Mouse (Mus musculus) C2C12 (cell line): Measurements from ENCODE around the gene 6820408C15Rik. TPM values are rescaled to one million over a fixed set of nuclear protein-coding genes. Genes with fewer than 3 reads are reported as not detected.
"Not testable (repeated sequence)": the region's sequence is repeated elsewhere in the genome, so short reads cannot be mapped to it uniquely, and the experiment has no call there.

Experiments
- H3K27me3 ChIP-seq: one replicate; pipeline ENCODE4 v1.6.1; 2011; ENCODE audit not compliant: control insufficient read depth, insufficient read depth, insufficient read length
- H3K36me3 ChIP-seq: one replicate; pipeline ENCODE4 v1.6.1; 2011; ENCODE audit not compliant: control insufficient read depth, insufficient read depth
- H3K4me3 ChIP-seq: one replicate; pipeline ENCODE4 v1.5.1; 2011; ENCODE audit warnings: mild to moderate bottlenecking, control low read depth; ENCODE audit not compliant: poor library complexity, insufficient read depth, severe bottlenecking
- H3K79me2 ChIP-seq: one replicate; pipeline ENCODE4 v1.6.1; 2011; ENCODE audit not compliant: control insufficient read depth, insufficient read depth
- H3K79me3 ChIP-seq: one replicate; pipeline ENCODE4 v1.6.1; 2011; ENCODE audit warnings: low read depth, control low read depth
- H3ac ChIP-seq: one replicate; pipeline ENCODE3; 2011; ENCODE audit warnings: low read depth; ENCODE audit not compliant: control insufficient read depth, insufficient read length
- CEBPB ChIP-seq: IDR thresholded peaks from one replicate; pipeline ENCODE4 v1.6.1; 2011; ENCODE audit warnings: low read depth, mild to moderate bottlenecking, control low read depth, moderate library complexity
- CTCF ChIP-seq: IDR thresholded peaks from one replicate; pipeline ENCODE4 v1.5.1; 2011; ENCODE audit not compliant: control insufficient read depth, insufficient read depth, insufficient read length
- FOSL1 ChIP-seq: IDR thresholded peaks from one replicate; pipeline ENCODE4 v1.8.0; 2011; ENCODE audit warnings: mild to moderate bottlenecking, low read length; ENCODE audit not compliant: poor library complexity, insufficient read depth, severe bottlenecking
- MAX ChIP-seq: IDR thresholded peaks from one replicate; pipeline ENCODE4 v1.6.1; 2011; ENCODE audit warnings: mild to moderate bottlenecking, control low read depth
- MYOD1 ChIP-seq: IDR thresholded peaks from one replicate; pipeline ENCODE4 v1.6.1; 2011; ENCODE audit warnings: low read depth; ENCODE audit not compliant: control insufficient read depth, insufficient read length
- MYOG ChIP-seq: IDR thresholded peaks from one replicate; pipeline ENCODE4 v1.6.1; 2011; ENCODE audit not compliant: control insufficient read depth, insufficient read length; ENCODE audit errors: extremely low read depth
- USF1 ChIP-seq: IDR thresholded peaks from one replicate; pipeline ENCODE4 v1.6.1; 2011; ENCODE audit warnings: low read depth, mild to moderate bottlenecking, control low read depth, moderate library complexity
- polyA plus RNA-seq: library from polyadenylated mRNA; unstranded; fragments of >200 nt; fragmentation: generic; extraction: Trizol; gene quantifications from one replicate; pipeline ENCODE4 v1.2.1, GENCODE M21; 2012; ENCODE audit warnings: missing spikeins

The 6820408C15Rik gene
- polyA plus RNA-seq, 1 experiment = 0.09 TPM

GRCm38 (mm10) chr2:152413158-152413764, 2.1 kb upstream of the 6820408C15Rik start:
- Histone ChIP-seq H3K27me3 (peaks cover 3% of the 10 kb centered on the region), H3ac (no peak overlapping the region), H3K79me2 (no peaks in the 10 kb centered on the region), H3K4me3 (no peak overlapping the region), H3K79me3 (no peaks in the 10 kb centered on the region), H3K36me3 (no peaks in the 10 kb centered on the region)
- TF ChIP-seq MYOD1 (no peak), MAX (no peak)

GRCm38 (mm10) chr2:152413765-152414584, 1.4 kb upstream of the 6820408C15Rik start:
- H3K79me3 ChIP-seq = no peaks in the 10 kb centered on the region
- H3K79me2 ChIP-seq = no peaks in the 10 kb centered on the region
- peaks cover 3% of the 10 kb centered on the region for H3K27me3 ChIP-seq
- no peak overlapping the region for H3K4me3 ChIP-seq
- no peak for TF ChIP-seq CEBPB
- no peak for TF ChIP-seq CTCF
- TF ChIP-seq FOSL1 = no peak
- TF ChIP-seq MAX = no peak
- TF ChIP-seq MYOD1 = no peak
- TF ChIP-seq MYOG = no peak
- no peak for TF ChIP-seq USF1
- H3K36me3 ChIP-seq = no peaks in the 10 kb centered on the region
- H3ac ChIP-seq = no peak overlapping the region

- no peak within 1 kb of the TSS for H3K4me3 ChIP-seq
- H3ac ChIP-seq = no peak within 1 kb of the TSS
- no peaks in the 10 kb centered on the region for H3K79me3 ChIP-seq
- H3K27me3 ChIP-seq = peaks cover 3% of the 10 kb centered on the region
- no peaks in the 10 kb centered on the region for H3K36me3 ChIP-seq
- H3K79me2 ChIP-seq = no peaks in the 10 kb centered on the region
- no peak for TF ChIP-seq CTCF
- no peak for TF ChIP-seq MYOD1
- TF ChIP-seq USF1 = no peak
- TF ChIP-seq MAX = no peak
- no peak for TF ChIP-seq FOSL1
- no peak for TF ChIP-seq MYOG
- TF ChIP-seq CEBPB = no peak
Observed at GRCm38 (mm10) chr2:152414591-152415165, 709 bp upstream of the 6820408C15Rik start, which contains the start of gene Zcchc3. TSS of gene Zcchc3 (minus strand) at chr2:152415027.

GRCm38 (mm10) chr2:152415786-152416185, 399 bp downstream of the 6820408C15Rik start:
- peaks cover 3% of the 10 kb centered on the region for H3K27me3 ChIP-seq
- no peaks in the 10 kb centered on the region for H3K79me2 ChIP-seq
- H3ac ChIP-seq = no peak overlapping the region
- TF ChIP-seq MAX (no peak), FOSL1 (no peak), USF1 (no peak), CEBPB (no peak), CTCF (no peak), MYOD1 (no peak), MYOG (no peak)
- H3K36me3 ChIP-seq = no peaks in the 10 kb centered on the region
- H3K79me3 ChIP-seq = no peaks in the 10 kb centered on the region
- no peak overlapping the region for H3K4me3 ChIP-seq

GRCm38 (mm10) chr2:152427493-152427892, 12.1 kb downstream of the 6820408C15Rik start:
- H3K79me3 ChIP-seq = no peaks in the 10 kb centered on the region
- H3K4me3 ChIP-seq = no peak overlapping the region
- TF ChIP-seq MYOD1 (no peak), CEBPB (no peak), FOSL1 (no peak), CTCF (no peak)

GRCm38 (mm10) chr2:152428481-152428880, 13.1 kb downstream of the 6820408C15Rik start:
- not testable (repeated sequence) for H3K4me3 ChIP-seq, H3K36me3 ChIP-seq, H3ac ChIP-seq, H3K27me3 ChIP-seq, H3K79me2 ChIP-seq, H3K79me3 ChIP-seq

More at GRCm38 (mm10) chr2:152427493-152427892, 12.1 kb downstream of the 6820408C15Rik start:
- no peaks in the 10 kb centered on the region for H3K27me3 ChIP-seq
- H3K79me2 ChIP-seq = no peaks in the 10 kb centered on the region
- H3K36me3 ChIP-seq = no peaks in the 10 kb centered on the region
- H3ac ChIP-seq = no peak overlapping the region
